Mouse (Mus musculus) cerebellum, adult 2 months (tissue): Measurements from ENCODE around the gene Tagap1.
"Not testable (repeated sequence)": the region's sequence is repeated elsewhere in the genome, so short reads cannot be mapped to it uniquely, and the experiment has no call there.

Experiments used
- CTCF ChIP-seq: fragments of 200-500 bp; IDR thresholded peaks from 2 replicates; pipeline ENCODE4 v1.5.1; 2011; ENCODE audit warnings: low read depth, mild to moderate bottlenecking, control low read depth, low read length, moderate library complexity, borderline replicate concordance; ENCODE audit not compliant: insufficient read depth
- POLR2A ChIP-seq: fragments of 200-500 bp; IDR thresholded peaks from 2 replicates; pipeline ENCODE4 v1.6.1; 2011; ENCODE audit warnings: low read length, control low read depth, borderline replicate concordance; ENCODE audit not compliant: insufficient read depth

DNA sequence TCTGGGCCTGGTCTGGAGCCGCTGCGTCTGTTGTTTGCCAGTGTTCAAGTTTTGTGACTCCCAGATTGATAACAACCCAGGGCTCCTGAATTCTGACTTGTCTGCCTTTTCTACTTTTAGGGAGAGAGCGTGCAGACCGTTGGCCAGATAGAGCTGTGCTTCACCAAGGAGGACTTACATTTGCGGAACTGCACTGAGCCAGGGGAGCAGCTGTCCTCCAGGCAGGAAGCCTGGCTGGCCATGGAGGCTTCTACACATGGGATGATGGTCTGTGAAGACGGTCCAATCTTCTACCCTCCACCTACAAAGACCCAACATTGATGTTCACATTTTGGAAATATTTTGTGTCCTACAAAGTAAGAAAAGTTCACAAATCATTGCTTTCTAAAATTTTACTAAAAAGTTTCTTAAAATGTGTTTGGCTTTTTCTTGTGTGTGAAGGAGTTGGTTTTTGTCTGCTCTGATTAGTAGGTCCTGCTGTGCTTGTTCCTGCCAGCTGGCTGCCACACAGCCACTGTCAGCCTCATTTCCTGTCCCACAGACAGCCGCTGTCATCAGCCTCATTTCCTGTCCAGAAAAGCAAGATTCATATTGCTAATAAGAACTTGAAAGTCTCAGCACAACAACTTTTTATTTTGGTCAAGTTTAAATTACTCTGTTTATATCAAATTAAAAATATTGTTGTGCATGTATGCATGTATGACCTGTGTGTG, 37.0 kb upstream of the Tagap1 start:
- TF ChIP-seq CTCF, POLR2A: not testable (repeated sequence)
